Mouse (Mus musculus) adrenal gland, postnatal 36 days (tissue): Measurements from ENCODE around the gene Ssbp4. TPM values are rescaled to one million over a fixed set of nuclear protein-coding genes. Genes with fewer than 3 reads are reported as not detected.

Experiments
- DNase-seq, 2 experiments: peaks; one replicate each; pipeline ENCODE4 v3.0.0; 2021; ENCODE audit warnings: mixed read lengths in 1 of 2
- total RNA-seq, 2 experiments: library from RNA; stranded (reverse); gene quantifications; 2 replicates each; pipeline ENCODE4 v1.2.3; 2021

Gene Ssbp4
- total RNA-seq, 2 experiments from 2014 or later: 89.7 to 103 TPM

DNA sequence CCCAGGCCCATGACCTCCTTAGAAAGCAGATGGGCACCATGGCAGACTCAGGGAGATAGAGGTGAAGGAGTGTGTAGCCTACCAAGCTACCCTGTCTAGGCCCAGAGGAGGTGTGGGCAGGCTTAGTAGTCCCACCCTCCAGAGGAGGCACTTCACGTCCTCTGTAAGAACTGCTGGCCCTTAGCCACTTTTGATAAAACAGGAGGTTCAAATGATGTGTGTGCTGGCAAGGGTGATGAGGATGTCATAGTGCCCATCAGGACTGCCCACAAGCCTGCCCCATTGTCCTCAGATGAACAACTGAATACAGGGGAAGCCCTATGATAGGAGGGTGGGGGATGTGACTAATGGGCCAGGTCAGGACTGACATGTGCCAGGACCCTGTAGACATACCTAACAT, 55.8 kb downstream of the Ssbp4 start:
- DNase-seq: no peak

- DNase-seq: no peak
Measured at GRCm38 (mm10) chr8:70551558-70552161, 57.0 kb downstream of the Ssbp4 start.

- DNase-seq: no peak
Measured at GRCm38 (mm10) chr8:70549412-70550184, 59.1 kb downstream of the Ssbp4 start.

- no peak for DNase-seq
Measured at GRCm38 (mm10) chr8:70547762-70548161, 60.9 kb downstream of the Ssbp4 start.

Other genes with a start within 250 kb of the Ssbp4 start
- not detected for gene Comp, start 235.3 kb downstream of the Ssbp4 start, total RNA-seq
- 10 to 100 TPM; 21.8 to 25.7 TPM for gene Crtc1, start 169.3 kb downstream of the Ssbp4 start, total RNA-seq
- 10 to 100 TPM; 23.6 to 24.4 TPM for gene Klhl26, start 131.9 kb downstream of the Ssbp4 start, total RNA-seq
- gene Tmem59l, start 121.5 kb downstream of the Ssbp4 start, total RNA-seq: 10 to 100 TPM in 1 of 2 experiments, 1 to 10 TPM in 1; 9.5 to 11.3 TPM
- under 1 TPM; 0.23 to 0.95 TPM for gene Crlf1, start 115.7 kb downstream of the Ssbp4 start, total RNA-seq
- 100 to 1,000 TPM; 144 to 154 TPM for gene Rex1bd, start 102.1 kb downstream of the Ssbp4 start, total RNA-seq
- 1,000 to 10,000 TPM; 1,515 to 1,560 TPM for gene Uba52, start 98.1 kb downstream of the Ssbp4 start, total RNA-seq
- gene Fkbp8, start 81.1 kb downstream of the Ssbp4 start, total RNA-seq: 100 to 1,000 TPM; 265 to 329 TPM
- 10 to 100 TPM; 63.2 to 89.1 TPM for gene Kxd1, start 80.9 kb downstream of the Ssbp4 start, total RNA-seq
- gene Ell, start 69.4 kb downstream of the Ssbp4 start, total RNA-seq: 10 to 100 TPM; 22.3 to 25.3 TPM
- gene Isyna1, start 14.5 kb downstream of the Ssbp4 start, total RNA-seq: 100 to 1,000 TPM in 1 of 2 experiments, 10 to 100 TPM in 1; 98.7 to 260 TPM
- 1 to 10 TPM; 2.1 to 2.6 TPM for gene Lrrc25, start 7.3 kb upstream of the Ssbp4 start, total RNA-seq
- 1 to 10 TPM; 5.0 to 6.0 TPM for gene Gdf15, start 23.6 kb upstream of the Ssbp4 start, total RNA-seq
- 100 to 1,000 TPM; 138 to 139 TPM for gene Pgpep1, start 51.5 kb upstream of the Ssbp4 start, total RNA-seq
- gene Lsm4, start 64.4 kb upstream of the Ssbp4 start, total RNA-seq: 10 to 100 TPM; 74.3 to 84.4 TPM
- 100 to 1,000 TPM; 219 to 227 TPM for gene Jund, start 90.1 kb upstream of the Ssbp4 start, total RNA-seq
- gene Iqcn, start 94.6 kb upstream of the Ssbp4 start, total RNA-seq: not detected
- gene Gm3336, start 109.7 kb upstream of the Ssbp4 start, total RNA-seq: not detected
- gene Pde4c, start 114.8 kb upstream of the Ssbp4 start, total RNA-seq: 1 to 10 TPM in 1 of 2 experiments, under 1 TPM in 1; 0.33 to 1.2 TPM
- 10 to 100 TPM; 68.6 to 78.2 TPM for gene Rab3a, start 145.8 kb upstream of the Ssbp4 start, total RNA-seq
- 100 to 1,000 TPM; 119 to 155 TPM for gene Mpv17l2, start 152.1 kb upstream of the Ssbp4 start, total RNA-seq
- gene Pik3r2, start 167.8 kb upstream of the Ssbp4 start, total RNA-seq: 10 to 100 TPM; 35.6 to 51.5 TPM
- gene Mast3, start 196.2 kb upstream of the Ssbp4 start, total RNA-seq: 10 to 100 TPM; 16.8 to 19.0 TPM
- not detected for gene Il12rb1, start 199.6 kb upstream of the Ssbp4 start, total RNA-seq
- gene Arrdc2, start 230.8 kb upstream of the Ssbp4 start, total RNA-seq: 10 to 100 TPM in 1 of 2 experiments, 1 to 10 TPM in 1; 6.9 to 10.5 TPM